Mouse (Mus musculus) right cerebral cortex, postnatal 4 days (tissue): ENCODE data around the gene Tenm2.

Experiments
- DNase-seq: peaks from one replicate; pipeline ENCODE4 v3.0.0-alpha.2; 2022

Gene Tenm2

DNA sequence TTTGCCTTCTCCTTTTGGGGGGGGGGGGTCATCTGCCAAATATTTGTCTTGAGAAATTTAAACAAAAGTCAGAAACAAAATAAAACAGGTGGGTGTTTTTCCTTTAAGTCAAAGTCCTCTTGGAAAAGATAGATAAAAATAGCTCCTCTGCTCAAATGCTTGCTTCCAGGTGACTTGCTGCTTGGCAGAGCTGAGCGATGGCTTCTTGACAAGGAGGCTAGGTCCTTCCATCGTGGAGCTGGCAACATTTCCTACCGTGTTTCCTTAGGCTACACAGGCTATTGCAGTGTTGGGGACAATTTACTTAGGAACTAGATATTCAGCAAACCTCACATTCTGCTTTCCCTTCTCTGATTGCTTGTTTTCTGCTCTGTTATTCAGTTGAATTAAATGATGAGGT, 342.7 kb downstream of the Tenm2 start:
- no peak for DNase-seq

DNA sequence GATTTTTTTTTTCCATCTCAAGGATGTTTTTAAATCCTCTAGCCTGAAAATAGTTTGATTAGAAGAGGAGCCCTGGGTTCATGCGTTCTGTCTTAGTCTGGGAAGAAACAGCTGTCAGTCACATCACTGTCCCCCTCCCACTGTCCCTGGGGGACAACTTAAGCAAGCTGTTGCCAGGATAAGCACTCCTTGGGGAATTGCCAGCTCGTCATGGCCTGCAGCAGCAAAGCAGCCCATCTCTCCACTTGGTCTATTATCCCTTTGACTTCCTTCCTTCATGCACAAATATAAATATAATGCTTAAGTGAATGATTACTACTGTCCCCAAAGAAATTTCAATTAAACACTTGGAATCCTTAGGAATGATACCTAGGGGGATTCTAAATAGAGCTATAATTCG, 344.7 kb downstream of the Tenm2 start:
- no peak for DNase-seq

DNA sequence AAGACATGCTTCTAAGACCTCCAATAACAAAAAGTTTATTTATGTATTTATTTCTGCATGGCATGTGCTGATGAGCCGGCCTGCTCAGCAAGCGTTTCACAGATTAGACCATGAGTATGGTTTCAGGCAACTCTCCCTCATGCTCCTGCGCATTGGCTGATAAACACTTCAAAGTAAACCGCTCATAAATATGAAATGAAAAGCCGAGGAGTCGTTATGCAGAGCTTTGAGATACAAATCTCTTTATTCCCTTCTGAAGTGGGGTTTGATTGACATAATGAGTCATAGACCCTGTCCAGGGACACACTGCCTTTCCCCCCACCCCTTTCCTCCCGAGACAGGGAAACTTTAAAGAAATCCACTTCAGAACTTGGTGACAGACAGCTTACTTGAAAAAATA, 348.3 kb downstream of the Tenm2 start:
- no peak for DNase-seq

DNA sequence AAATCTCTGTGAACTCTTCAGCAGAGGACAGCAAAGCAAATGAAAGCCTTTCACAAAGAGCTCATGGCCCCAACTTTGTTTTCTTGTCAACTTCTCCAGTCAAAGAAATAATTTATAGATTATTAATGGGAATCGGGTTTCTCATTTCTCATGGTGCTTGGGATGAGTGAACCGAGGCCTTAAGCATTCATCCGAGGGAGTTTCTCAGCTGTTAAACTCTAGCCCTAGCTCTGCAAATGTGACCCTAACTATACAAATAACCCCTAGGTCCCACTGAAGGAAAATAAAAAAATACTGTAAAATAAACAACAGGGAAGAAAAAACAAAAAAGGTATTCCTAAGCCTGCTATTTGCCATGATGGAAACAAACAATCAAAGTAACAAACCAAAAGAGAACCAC, 349.6 kb downstream of the Tenm2 start:
- DNase-seq = no peak

DNA sequence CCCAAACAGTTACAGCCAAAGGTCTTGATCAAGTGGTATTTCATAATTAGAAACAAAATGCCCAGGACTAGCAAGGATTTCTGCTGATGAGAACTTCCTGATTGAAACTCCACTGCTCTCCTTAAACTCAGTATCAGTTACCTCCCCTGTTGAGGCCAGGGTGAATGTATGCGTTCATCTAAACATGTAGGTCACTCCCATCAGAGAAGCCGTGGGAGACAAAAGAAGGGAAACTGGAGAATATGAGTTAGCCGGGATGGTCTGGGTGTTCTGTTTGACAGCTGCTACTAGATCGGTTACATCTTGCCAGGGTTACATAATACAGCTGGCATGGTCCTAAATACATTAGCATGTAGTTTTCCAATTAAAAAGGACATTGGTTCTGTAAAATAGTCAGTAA, 362.8 kb downstream of the Tenm2 start:
- DNase-seq = no peak

DNA sequence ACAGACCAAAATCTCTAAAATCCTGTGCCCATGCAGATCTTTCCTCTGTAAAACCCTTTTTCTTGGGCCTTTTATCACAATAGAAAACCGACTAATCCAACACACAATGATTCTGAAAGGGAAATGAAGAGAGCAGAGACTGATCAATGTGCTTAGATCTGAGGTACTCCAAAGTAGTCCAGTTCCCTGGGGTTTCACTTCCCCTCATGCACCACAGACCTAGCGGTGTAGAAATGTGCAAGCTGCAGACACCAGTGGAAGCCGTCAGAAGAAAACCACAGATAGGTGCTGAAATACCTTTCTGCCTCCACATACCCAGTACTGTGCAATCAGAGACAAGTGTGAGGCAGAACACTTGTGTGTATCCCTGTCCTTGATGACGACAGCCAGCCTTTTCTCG, 365.2 kb downstream of the Tenm2 start:
- DNase-seq = no peak

DNA sequence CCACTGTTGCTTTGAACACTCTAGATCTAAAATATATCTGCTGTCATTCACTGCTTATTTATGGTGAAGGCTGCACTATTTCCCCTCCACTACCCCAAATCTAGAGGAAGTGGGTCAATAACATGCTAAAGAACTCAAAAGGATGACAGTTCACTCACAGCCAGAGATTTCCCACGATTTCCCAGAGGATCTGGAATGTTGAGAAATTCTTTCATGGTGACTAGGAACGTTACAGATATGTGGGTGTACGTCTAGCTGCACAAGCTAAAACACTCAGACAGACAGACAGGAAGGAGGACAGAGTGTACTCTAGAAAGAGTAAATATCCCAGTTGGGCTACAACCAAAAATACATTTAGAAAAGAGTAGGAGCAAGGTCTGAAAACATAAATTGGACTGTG, 384.1 kb downstream of the Tenm2 start:
- no peak for DNase-seq

DNA sequence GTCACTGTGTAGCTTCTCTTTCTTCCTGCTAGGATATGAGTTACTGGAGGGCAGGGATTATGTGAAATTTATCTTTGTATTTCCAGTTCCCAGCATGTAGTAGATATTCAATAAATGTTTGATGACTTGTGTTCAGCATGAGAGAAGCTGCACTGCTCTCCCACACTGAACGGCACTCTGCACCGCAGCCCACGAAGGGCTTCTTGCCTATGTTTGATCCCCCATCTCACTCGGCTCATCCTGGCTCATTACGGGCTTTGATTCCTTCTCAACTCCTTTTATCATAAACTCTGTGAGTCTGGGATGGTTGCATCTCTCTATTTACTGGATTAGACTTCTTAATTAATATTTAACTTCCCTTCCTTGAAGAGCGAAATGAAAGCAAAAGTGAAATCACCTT, 388.3 kb downstream of the Tenm2 start:
- no peak for DNase-seq

DNA sequence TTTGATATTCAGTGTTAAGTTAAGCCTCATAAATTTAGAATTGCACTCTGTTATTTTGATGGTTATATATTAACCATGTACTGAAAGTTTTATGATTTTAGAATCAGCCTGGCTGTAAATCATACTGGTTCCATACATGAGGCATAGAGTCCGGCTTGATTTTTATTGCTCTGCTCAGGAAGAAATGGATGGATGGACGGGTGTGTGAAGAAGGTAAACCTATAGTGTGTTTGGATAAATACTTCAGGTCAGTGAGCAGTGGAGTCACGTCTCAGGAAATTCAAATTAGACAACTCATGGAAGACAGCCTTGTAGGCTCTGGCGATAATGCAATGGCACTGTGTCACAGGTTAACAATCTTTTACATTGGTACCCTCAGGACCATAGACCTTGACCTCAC, 402.9 kb downstream of the Tenm2 start:
- DNase-seq = no peak

DNA sequence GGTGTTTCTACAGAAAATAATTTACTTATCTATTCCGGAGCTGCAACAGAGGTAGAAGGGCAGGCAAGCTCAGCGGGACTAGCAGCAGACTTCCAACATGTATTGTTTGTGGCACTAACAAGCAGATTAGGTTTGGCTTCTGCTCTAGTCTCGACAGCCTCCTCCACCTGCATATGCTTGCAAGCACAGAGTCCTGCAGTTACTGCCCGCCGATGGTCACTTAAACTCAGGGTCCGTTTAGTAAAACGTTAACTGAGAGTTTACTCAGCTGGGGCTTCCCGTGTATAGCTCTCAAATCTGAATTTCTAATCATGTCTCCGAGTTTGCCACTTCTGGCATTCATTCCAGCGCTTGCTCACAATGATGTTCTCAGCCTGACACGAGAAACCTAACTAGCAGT, 404.3 kb downstream of the Tenm2 start:
- no peak for DNase-seq

DNA sequence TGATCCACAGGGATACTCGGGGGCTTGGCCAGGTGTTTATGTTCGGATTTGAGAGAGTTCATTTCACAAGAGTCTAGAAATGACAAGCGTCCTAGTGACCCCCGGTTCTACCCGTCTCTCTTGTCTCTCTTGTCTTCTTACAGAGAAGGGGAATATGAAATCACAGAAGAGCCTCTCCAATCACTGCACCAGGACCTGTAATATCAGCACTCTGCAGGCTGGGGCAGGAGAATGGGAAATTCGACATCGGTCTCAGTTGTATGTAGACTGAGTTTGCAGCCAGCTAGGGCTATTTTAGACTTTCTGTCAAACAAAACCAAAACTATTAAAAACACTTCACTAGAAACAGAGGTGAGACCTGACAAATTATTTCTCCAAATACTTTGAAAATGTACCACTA, 411.1 kb downstream of the Tenm2 start:
- no peak for DNase-seq

DNA sequence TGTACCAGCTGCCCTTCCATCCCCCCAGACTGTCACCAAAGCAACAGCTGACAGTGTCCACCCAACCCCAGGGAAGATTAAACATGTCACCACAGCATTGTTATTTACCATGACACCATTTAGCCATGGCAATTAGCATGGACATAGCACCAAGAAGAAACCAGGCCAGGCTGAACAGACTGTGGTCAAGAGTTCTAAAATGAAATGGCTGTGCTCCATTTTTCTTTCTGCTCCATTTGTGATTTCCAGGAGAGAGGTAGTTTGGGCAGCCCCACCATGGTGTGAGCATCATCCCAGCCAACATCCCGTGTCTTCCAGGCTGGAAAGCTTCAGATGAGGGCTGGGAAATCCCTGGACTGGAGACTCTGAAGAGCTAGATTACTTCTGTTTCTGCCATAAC, 431.1 kb downstream of the Tenm2 start:
- no peak for DNase-seq

DNA sequence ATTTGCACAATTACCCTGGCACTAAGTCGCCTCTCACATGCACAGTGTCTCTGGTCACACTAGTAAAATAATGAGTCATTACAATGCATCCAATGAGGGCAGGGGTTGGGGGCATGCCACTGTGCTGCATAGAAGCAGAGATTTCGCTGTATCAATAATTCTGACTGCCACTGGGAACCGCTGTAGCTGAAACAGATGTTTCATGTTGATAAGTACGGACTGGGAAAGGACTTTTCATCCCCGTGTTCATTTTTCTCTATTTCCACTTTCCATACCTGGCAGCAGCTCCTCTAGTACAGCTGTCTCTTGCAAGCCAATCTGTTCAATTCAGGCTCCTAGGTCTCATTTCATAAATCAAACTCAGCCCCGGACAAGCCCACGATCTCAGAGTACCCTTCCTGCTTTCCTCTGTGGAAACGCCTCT, 433.5 kb downstream of the Tenm2 start:
- no peak for DNase-seq

DNA sequence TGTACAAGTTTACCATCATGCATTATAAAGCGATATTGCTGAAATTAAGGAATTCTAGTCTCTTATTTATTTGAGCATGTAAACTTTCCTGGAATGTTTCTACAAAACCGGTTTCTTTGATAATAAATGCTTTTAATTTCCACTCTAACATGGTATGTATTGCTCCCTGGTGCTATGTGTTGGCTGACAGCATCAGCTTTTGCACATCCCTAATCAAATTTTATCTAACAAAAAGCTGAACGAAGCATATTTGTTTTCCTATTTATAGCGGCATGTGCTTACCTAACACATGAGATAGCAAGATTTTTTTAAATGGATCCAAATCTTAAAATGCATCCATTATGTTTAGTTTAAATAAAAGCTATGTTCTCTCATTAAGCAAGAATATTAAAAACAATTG, 434.1 kb downstream of the Tenm2 start:
- no peak for DNase-seq

DNA sequence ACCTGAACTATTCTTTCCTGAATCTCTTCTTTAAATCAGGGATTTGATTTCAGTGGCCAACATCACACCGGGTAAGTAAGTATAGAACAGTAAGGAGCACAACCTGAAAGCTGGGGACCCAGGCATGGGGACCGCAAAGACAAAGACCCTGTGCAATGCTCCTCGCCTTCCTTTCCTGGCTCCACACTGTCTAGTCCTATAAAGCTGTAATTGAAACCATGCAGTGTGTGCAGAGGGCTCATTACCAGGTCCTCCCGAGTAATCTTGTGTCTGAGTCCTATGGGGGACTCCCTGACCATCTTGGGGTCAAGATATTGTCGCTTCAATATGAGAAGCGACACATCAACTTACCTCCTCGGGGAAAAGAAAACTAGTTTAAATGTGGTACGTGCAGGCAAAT, 436.4 kb downstream of the Tenm2 start:
- no peak for DNase-seq

DNA sequence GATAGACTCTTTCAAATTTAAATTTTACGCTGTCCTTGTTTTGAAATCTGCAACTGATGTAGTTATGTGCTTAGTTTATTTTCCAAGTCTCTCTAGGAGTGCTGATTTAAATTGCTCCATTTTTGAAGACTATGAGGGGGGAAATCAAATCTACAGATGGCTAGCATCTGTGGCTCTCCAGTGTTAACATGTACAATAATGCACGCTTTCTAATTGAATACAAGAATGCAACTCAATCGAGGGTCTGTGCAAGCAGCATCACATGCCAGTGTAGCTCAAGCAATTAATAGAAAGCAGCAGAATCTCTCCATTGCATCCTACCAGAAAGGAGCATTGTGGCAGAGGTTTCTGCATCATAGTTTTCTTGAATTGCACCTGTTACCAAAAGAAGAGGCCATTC, 477.8 kb downstream of the Tenm2 start:
- DNase-seq = no peak

DNA sequence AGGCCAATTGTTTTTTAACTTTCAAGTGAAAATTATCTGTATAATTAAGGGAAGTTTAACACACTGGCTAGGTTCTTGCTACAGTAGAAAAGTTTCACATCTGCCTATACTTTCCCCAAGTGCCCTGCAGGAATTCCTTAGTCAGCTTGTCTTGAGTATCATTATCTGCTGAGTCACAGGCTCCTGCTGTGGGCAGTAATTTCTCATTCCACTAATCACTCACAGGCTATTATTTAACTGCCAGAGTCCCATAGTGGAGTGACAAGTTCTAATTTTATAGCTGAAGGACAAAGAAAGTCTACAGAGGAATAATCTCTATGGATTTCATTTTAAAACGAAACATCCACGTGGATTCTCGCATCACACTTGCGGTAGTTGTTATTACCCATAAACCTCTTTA, 489.5 kb downstream of the Tenm2 start:
- no peak for DNase-seq

DNA sequence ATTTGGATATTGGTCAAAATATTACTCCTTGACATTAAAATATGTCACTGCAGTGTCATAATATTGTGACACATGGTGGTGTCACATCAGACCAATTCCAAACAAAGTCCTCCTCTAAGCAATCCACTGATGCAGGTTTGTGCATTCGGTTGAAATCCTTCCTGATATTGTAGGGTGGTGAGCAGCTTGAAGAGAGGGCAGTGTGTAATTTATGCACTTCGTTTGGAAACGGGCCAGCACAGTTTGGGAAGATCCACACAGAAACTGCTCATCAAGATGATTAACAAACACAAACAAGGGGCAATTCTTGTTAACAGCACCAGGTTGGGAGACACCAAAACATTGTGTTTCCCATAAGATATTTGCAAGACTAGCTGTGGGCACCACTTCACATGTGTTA, 508.0 kb downstream of the Tenm2 start:
- peak; percentile 29 for DNase-seq

DNA sequence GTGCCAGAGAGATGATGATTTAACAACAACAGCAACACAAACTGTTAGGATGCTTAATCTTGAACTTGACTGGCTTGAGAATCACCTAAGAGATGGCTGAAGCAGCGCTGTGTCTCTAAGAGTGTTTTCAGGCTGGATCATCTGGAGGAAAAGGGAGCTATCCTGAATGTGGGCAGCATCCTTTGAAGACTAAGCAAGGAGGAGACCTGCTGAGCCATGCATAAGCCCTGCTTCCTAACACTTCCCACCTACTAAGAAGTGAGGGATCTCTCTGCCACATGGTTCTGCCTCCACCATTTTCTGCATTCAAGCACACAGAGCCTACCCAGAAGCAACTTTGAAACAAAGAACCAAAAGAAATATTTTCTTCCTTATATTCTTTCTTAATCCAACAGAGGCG, 532.9 kb downstream of the Tenm2 start:
- no peak for DNase-seq

DNA sequence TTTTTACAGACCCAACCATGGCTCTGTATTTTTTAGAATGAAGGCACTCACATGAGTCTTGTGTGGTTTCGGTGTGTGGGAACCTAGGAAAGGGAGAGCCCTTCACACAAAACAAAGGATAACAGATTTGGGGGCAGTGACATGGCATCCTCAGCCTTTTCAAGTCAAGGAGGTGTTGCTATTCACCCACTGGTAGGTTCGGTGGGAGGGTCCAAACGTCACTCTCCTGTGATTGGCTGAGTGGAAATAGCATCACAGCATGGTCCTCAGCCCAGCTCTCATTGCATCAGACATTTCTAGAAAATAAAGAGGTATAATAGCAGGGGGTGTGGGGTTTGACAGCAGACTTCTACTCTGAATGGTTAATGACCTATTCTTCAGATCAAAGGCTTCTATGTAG, 534.8 kb downstream of the Tenm2 start:
- no peak for DNase-seq

DNA sequence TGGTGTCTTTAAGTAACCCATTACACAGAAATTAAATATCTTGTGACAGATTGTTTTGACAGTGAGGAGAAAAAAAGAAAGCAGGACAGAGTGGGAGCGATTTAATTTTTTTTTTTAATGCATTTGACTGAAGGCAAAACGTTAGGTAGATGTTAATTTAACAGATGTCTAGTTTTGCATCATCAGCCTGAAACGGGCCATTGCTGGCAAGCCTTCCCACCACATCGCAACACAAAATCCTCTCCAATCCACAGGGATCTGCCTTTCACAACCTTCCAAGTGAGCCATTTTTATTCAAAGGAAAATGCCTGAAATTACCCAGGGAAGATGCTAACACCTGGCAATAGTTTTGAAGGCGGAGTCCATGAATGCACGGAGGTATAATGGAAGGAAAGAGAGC, 535.6 kb downstream of the Tenm2 start:
- no peak for DNase-seq

DNA sequence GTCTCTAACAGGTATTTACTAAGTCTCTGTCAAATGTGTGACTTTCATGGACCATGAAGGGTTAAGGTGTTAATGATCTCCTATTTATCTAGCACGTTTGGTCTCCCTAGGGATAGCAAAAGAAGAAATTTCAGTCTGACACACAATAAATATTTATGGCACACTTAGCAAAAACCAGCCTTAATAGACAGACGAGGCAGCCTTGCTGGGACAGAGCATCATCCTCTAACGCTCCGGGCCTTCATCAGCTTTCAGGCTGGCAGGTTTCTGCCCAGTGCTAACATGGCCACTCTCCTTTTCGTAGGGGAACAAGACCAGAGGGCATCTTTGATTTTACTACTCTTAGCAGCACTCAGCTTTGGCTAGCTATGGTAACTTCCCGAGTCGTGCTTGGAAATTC, 537.5 kb downstream of the Tenm2 start:
- no peak for DNase-seq

DNA sequence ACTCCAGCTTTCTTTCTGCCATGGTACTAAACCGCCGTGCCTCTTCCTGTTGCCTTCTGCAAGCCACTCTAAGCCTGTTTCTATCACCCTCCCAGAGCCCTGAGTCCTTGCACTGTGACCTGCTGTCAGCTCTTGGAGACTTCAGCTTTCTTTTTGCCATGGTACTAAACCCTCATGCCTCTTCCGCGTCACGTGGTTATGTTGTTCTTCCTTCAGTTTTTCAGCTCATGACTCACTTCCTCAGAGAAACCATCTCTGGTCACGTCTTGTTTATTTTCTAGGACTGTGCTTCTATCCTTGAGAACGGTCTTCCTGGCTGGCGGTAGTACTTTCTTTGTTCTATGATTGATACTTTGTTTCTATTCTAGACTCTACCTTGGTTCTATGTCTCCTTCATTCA, 537.9 kb downstream of the Tenm2 start:
- DNase-seq = no peak

DNA sequence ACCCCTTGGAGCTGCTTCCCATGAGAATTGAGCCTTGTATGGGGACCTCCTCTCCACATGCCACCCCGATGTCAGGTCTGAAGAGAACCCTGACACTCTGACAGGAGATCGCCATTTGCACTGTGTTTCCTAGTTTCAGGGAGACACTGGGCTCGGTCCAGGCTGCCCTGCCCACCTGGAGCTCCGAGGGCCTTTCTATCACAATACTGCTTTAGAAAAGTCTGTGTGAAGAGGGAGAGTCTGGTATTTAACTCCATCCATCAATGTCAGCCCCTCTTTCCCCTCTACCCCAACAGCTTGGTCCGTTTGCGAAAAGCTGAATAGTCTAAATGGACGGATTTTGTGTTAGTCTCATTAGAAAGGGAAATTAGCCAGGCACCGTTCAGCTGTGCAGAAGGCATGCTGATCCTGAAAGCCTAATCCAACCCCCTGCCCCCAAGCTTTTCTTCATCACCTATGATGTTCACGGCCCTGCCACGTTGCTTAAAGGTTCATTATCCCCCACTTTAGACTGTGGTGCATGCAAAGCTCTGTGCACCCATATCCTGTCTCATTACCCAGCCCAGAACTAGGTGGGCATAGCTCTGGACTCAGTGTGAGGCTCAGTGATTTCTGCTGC, 538.6 kb downstream of the Tenm2 start:
- no peak for DNase-seq

DNA sequence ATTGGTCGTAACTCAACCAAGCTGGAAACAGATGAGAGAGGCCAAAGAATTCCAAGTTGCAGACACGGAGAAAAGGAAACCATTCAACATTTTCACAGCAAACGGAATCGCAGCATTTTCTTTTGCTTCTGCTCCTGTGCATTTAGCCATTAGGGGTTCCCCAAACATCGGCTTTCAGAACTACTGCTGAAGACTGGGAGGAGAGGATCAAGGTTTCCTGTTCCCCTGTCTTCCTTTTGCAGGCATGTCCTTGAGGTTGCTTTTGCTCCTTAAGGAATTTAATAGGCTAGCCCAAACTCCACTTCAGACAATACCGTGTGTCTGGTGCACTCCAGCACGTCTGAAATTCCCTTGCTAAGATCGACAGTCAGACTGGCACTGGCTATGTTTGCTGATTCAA, 541.0 kb downstream of the Tenm2 start:
- no peak for DNase-seq

DNA sequence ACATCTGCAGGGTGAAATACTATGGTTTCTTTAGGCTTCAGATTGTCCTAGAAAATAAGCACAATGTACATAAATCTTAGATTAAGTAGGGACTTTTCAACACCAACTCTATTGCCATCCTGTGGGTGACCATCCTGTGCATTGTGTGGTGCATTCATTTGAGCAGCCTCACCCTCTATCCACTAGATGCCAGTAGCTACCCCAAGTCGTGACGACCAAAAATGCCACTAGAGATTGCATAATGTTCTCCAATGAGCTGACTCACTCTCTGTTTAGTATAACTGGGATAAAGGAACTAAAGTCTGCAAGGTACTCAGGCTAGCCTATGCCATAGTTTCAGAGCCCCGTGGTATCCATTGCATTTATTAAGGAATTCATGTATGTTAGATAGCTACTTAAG, 543.1 kb downstream of the Tenm2 start:
- DNase-seq = no peak
